Mouse (Mus musculus): ENCODE measurements at regions not wholly inside any gene's neighbourhood (a gene's known extent, or its start where the extent isn't known, plus 50 kb on each side); places are given as distances from the start of the nearest gene placed in this dataset.

DNA sequence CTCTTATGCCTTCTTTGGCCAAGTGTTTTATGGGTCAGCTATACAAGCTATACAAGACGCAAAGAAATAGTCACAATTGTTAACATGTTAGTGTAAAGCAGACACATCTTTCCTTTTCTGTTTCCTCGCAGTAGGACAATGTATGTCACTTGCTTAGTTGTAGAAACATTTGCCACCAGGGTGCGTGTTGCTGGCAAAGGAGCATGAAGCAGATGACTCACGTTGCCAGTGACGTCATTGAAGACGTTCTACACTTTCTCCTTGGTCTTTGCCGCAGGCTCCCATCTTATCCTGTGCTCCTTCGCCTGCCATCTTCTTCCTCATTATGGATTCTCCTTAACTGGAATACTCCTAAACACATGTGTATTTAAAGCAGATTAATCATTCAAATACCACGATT, 188.5 kb upstream of the Adra1b start:
- ATAC-seq (no peak), DNase-seq (no peak)
- H3K27me3 ChIP-seq (ENCODE audit: insufficient read depth, low read length), result no peaks in the 10 kb centered on the region
- no peak overlapping the region for H3K27ac ChIP-seq (ENCODE audit: low read depth, low read length)
- no peaks in the 10 kb centered on the region for H3K36me3 ChIP-seq (ENCODE audit: insufficient read depth)
- no peak overlapping the region for H3K9ac ChIP-seq
- H3K9me3 ChIP-seq (ENCODE audit: low read length), result no peaks in the 10 kb centered on the region
- no peak overlapping the region for H3K4me3 ChIP-seq (ENCODE audit: low read depth, low read length)
- no peaks in the 10 kb centered on the region for H3K4me1 ChIP-seq (ENCODE audit: insufficient read depth)
- H3K4me2 ChIP-seq (ENCODE audit: low read depth), result no peak overlapping the region
- WGBS, result 71% methylated on average over 9 of the region's 9 CpGs
- TF ChIP-seq CTCF (IDR thresholded peaks at IDR 0.05; ENCODE audit: low read depth), result no peak

DNA sequence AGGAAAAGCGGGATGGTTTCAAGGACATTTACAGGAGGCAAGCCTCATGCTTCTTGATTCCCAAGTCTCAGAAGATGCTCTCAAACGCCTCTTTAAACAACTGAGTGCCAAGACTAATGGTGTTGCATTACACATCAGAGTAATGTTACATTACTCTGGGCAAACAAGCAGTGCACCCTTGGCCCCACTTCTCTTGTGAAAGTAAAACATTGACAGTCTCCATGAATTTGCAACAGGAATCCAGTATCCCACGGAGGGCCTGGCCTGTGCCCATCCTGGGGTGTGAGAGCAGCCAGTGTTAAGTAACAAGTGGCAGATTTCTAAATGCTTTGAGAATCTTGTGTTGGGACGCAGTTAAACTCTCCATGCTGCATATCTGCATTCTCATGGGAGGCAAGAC, 194.3 kb upstream of the Adra1b start:
- H3K4me2 ChIP-seq (ENCODE audit: low read depth), result no peak overlapping the region
- H3K4me1 ChIP-seq (ENCODE audit: insufficient read depth), result no peaks in the 10 kb centered on the region
- H3K4me3 ChIP-seq (ENCODE audit: low read depth, low read length), result no peak overlapping the region
- WGBS, result 72% methylated on average over 4 of the region's 4 CpGs
- no peaks in the 10 kb centered on the region for H3K27me3 ChIP-seq (ENCODE audit: insufficient read depth, low read length)
- H3K9ac ChIP-seq, result no peak overlapping the region
- H3K9me3 ChIP-seq (ENCODE audit: low read length), result no peaks in the 10 kb centered on the region
- no peak for ATAC-seq
- no peak overlapping the region for H3K27ac ChIP-seq (ENCODE audit: low read depth, low read length)
- TF ChIP-seq CTCF (IDR thresholded peaks at IDR 0.05; ENCODE audit: low read depth), result no peak
- H3K36me3 ChIP-seq (ENCODE audit: insufficient read depth), result no peaks in the 10 kb centered on the region
- DNase-seq, result no peak

DNA sequence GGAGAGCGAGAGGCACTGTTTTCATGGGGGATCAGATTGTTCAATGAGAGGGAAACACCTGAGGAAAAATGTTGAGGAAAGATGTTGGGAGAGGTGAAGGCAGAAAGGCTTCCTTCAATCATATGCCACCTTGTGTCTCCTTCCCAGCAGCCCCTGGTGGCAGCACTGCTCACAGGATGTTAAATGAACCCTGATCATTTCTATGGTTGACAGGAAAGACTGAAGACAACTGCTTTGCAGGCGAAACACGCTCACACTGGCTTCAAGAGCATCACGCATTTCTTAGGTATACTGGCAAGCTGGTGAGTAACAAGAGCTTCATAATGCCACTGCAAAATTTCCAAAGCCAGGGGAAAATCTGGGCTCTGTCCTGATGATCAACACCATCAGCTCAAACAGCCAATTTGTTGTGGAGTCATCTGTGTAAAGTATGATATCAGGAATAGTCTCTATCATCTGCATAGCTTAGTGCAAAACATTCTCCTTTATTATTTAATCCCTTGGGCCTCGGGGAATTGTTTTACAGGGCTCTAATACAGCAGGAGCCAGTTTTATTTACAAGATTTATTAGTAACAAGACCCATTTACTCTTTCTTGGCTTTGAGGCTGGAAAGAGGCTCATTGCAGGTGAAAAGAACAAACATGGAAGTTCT, 202.3 kb upstream of the Adra1b start:
- H3K27ac ChIP-seq (ENCODE audit: low read depth, low read length), result no peak overlapping the region
- ATAC-seq (no peak), DNase-seq (no peak)
- TF ChIP-seq CTCF (IDR thresholded peaks at IDR 0.05; ENCODE audit: low read depth), result no peak
- WGBS, result 58% methylated on average over 5 of the region's 5 CpGs
- no peaks in the 10 kb centered on the region for H3K4me1 ChIP-seq (ENCODE audit: insufficient read depth)
- H3K36me3 ChIP-seq (ENCODE audit: insufficient read depth), result no peaks in the 10 kb centered on the region
- no peak overlapping the region for H3K4me2 ChIP-seq (ENCODE audit: low read depth)
- no peaks in the 10 kb centered on the region for H3K9me3 ChIP-seq (ENCODE audit: low read length)
- no peaks in the 10 kb centered on the region for H3K27me3 ChIP-seq (ENCODE audit: insufficient read depth, low read length)
- no peak overlapping the region for H3K9ac ChIP-seq
- H3K4me3 ChIP-seq (ENCODE audit: low read depth, low read length), result no peak overlapping the region

DNA sequence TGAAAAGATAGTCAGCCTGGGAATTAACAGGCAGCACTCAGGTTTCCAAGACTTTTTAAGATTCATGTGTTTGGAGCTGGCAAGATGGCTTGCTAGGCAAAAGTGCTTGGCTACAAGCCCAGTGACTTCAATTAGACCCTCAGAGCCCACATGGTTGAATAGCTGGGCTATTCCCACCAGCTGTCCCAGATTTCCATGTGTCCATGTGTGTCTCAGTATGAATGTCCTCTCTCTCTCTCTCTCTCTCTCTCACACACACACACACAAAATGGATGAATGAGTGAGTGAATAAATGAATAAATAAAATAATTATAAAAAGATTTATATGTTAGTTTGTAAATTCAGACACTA, 202.8 kb upstream of the Adra1b start:
- Histone ChIP-seq H3K4me2 (ENCODE audit: low read depth) (no peak overlapping the region), H3K4me3 (ENCODE audit: low read depth, low read length) (no peak overlapping the region), H3K27me3 (ENCODE audit: insufficient read depth, low read length) (no peaks in the 10 kb centered on the region), H3K27ac (ENCODE audit: low read depth, low read length) (no peak overlapping the region), H3K9me3 (ENCODE audit: low read length) (no peaks in the 10 kb centered on the region), H3K36me3 (ENCODE audit: insufficient read depth) (no peaks in the 10 kb centered on the region), H3K9ac (no peak overlapping the region), H3K4me1 (ENCODE audit: insufficient read depth) (no peaks in the 10 kb centered on the region)
- ATAC-seq (peak; percentile 66; the same call in 1 of the 2 replicates), DNase-seq (peak; percentile 60)
- TF ChIP-seq CTCF (IDR thresholded peaks at IDR 0.05; ENCODE audit: low read depth), result no peak

DNA sequence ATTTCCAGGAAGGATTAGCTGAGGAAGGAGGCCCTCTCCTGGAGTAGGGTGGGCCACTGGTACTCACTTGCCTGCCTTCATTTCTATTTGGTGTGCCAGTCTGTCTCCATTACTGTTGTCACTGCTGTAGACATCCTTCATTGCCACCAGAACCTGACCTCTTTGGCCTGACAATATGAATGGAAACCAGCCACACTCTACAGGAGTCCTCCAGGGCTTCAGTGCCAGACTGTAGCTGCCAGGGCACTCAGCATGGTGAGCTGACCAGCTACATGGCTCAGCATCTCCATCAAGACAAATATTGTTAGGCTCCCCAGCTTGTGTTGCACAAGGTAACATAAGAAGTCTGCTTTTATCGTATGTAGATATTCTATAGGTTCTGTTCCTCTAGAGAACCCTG, 205.2 kb upstream of the Adra1b start:
- Histone ChIP-seq H3K9ac (no peak overlapping the region), H3K9me3 (ENCODE audit: low read length) (no peaks in the 10 kb centered on the region), H3K4me1 (ENCODE audit: insufficient read depth) (no peaks in the 10 kb centered on the region), H3K4me3 (ENCODE audit: low read depth, low read length) (no peak overlapping the region), H3K27ac (ENCODE audit: low read depth, low read length) (no peak overlapping the region), H3K27me3 (ENCODE audit: insufficient read depth, low read length) (no peaks in the 10 kb centered on the region), H3K4me2 (ENCODE audit: low read depth) (no peak overlapping the region), H3K36me3 (ENCODE audit: insufficient read depth) (no peaks in the 10 kb centered on the region)
- DNase-seq (no peak), ATAC-seq (no peak)
- no peak for TF ChIP-seq CTCF (IDR thresholded peaks at IDR 0.05; ENCODE audit: low read depth)
- 92% methylated on average over 1 of the region's 1 CpGs for WGBS

DNA sequence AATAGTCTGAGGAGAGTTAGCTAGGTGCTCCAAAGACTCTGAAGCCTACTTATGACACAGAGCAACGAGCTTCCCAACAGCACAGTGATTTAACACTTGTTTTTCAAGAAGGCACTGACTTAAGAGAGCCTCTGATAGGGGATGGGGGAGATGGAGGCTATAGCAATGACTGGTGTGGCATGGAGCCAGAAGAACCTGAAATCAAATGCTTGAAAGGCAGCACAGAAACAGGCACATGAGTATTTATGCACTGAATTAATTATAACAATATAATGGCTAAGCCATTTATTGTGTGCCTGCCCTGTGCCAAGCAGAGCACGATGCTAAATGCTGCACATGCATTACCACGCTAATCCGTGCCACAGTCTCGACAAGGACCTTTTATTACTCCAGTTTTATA, 210.5 kb upstream of the Adra1b start:
- Histone ChIP-seq H3K4me3 (ENCODE audit: low read depth, low read length) (no peak overlapping the region), H3K4me2 (ENCODE audit: low read depth) (no peak overlapping the region), H3K36me3 (ENCODE audit: insufficient read depth) (no peaks in the 10 kb centered on the region), H3K4me1 (ENCODE audit: insufficient read depth) (no peaks in the 10 kb centered on the region), H3K9me3 (ENCODE audit: low read length) (no peaks in the 10 kb centered on the region), H3K9ac (no peak overlapping the region), H3K27ac (ENCODE audit: low read depth, low read length) (no peak overlapping the region), H3K27me3 (ENCODE audit: insufficient read depth, low read length) (no peaks in the 10 kb centered on the region)
- no peak for TF ChIP-seq CTCF (IDR thresholded peaks at IDR 0.05; ENCODE audit: low read depth)
- no peak for DNase-seq
- 12% methylated on average over 5 of the region's 5 CpGs for WGBS
- ATAC-seq, result no peak

DNA sequence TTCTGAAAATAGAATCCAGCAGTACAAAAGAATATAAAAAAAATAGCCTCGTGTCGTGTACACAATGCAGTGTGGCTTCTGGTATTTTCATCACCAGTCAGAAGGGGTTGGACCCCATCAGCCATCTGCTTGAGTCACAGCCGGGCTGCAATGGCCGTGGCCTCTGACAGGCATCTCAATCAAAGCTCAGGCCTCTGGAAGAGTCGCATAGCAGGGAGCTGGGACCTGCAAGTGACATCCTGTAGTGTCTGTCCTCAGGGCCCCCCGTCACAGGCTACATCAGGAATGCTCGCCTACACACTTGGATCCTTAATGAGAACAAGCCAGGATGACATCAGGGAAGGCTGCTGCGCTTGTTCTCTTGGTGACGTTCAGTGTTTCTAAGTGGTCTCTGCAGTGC, 226.1 kb upstream of the Adra1b start:
- Histone ChIP-seq H3K4me3 (ENCODE audit: low read depth, low read length) (no peak overlapping the region), H3K4me2 (ENCODE audit: low read depth) (no peak overlapping the region), H3K9me3 (ENCODE audit: low read length) (no peaks in the 10 kb centered on the region), H3K36me3 (ENCODE audit: insufficient read depth) (no peaks in the 10 kb centered on the region), H3K4me1 (ENCODE audit: insufficient read depth) (no peaks in the 10 kb centered on the region), H3K27ac (ENCODE audit: low read depth, low read length) (peak overlapping the region; percentile 35; the same call in 1 of the 2 replicates), H3K9ac (no peak overlapping the region), H3K27me3 (ENCODE audit: insufficient read depth, low read length) (no peaks in the 10 kb centered on the region)
- DNase-seq, result peak; percentile 11
- ATAC-seq, result peak; percentile 69
- no peak for TF ChIP-seq CTCF (IDR thresholded peaks at IDR 0.05; ENCODE audit: low read depth)
- WGBS, result 52% methylated on average over 9 of the region's 9 CpGs
